Mouse (Mus musculus) neural tube, embryonic 15.5 days (tissue): ENCODE measurements around the gene Chd3. TPM values are rescaled to one million over a fixed set of nuclear protein-coding genes. Genes with fewer than 3 reads are reported as not detected.
A peak's percentile ranks its signal among the peaks of the same experiment; 100 is the strongest.

Experiments
- ATAC-seq: fragments of 200-750 bp; cut with Nextera tagmentation; 2 replicates; pipeline ENCODE4 v1.8.0; 2017; ENCODE audit warnings: mild to moderate bottlenecking, moderate TSS enrichment, moderate library complexity; ENCODE audit not compliant: low FRiP score
- H3K27ac ChIP-seq: fragments of 300-500 bp; sonication (generic); replicated peaks from 2 replicates; pipeline ENCODE4 v1.5.1; 2015; ENCODE audit warnings: mild to moderate bottlenecking, inconsistent platforms
- H3K27me3 ChIP-seq: fragments of 300-500 bp; sonication (generic); replicated peaks from 2 replicates; pipeline ENCODE4 v1.6.1; 2015; ENCODE audit warnings: inconsistent platforms
- H3K36me3 ChIP-seq: fragments of 300-500 bp; sonication (generic); 2 replicates; pipeline ENCODE4 v1.6.1; 2015; ENCODE audit warnings: inconsistent platforms
- H3K4me1 ChIP-seq: fragments of 300-500 bp; sonication (generic); 2 replicates; pipeline ENCODE4 v1.6.1; 2015; ENCODE audit warnings: inconsistent platforms
- H3K4me2 ChIP-seq: fragments of 300-500 bp; sonication (generic); 2 replicates; pipeline ENCODE4 v1.6.1; 2015; ENCODE audit warnings: inconsistent platforms, mild to moderate bottlenecking, moderate library complexity
- H3K4me3 ChIP-seq: fragments of 300-500 bp; sonication (generic); replicated peaks from 2 replicates; pipeline ENCODE4 v1.5.1; 2015; ENCODE audit warnings: mild to moderate bottlenecking, inconsistent platforms
- H3K9ac ChIP-seq: fragments of 300-500 bp; sonication (generic); replicated peaks from 2 replicates; pipeline ENCODE4 v1.6.1; 2015; ENCODE audit warnings: mild to moderate bottlenecking, inconsistent platforms
- H3K9me3 ChIP-seq: fragments of 300-500 bp; sonication (generic); replicated peaks from 2 replicates; pipeline ENCODE4 v1.6.1; 2016; ENCODE audit warnings: inconsistent platforms
- WGBS: fragments of 180-500 bp; shearing (Covaris S2); methylation state at CpG from one replicate; pipeline ENCODE4 v1.1.7; 2015; ENCODE audit warnings: mixed read lengths; 5-methylcytosine and 5-hydroxymethylcytosine counted together
- polyA plus RNA-seq: library from polyadenylated mRNA; unstranded; fragments of >200 nt; fragmentation: Nextera tagmentation; extraction: Ambion mirVana; gene quantifications from 2 replicates; pipeline ENCODE4 v1.2.1, GENCODE M21; 2015

Gene Chd3
- polyA plus RNA-seq, 1 experiment from 2014 or later: 76.1 TPM

GRCm38 (mm10) chr11:69368356-69369214 is 621 bp downstream of the Chd3 start:
- no peaks in the 10 kb centered on the region for H3K9me3 ChIP-seq
- peak; percentile 23 for ATAC-seq
- peak overlapping the region; percentile 99 for H3K9ac ChIP-seq
- peaks cover 8% of the 10 kb centered on the region; the same call in 1 of the 2 replicates for H3K36me3 ChIP-seq
- peak overlapping the region; percentile 98 for H3K27ac ChIP-seq
- H3K4me2 ChIP-seq: peak overlapping the region; percentile 91
- H3K4me1 ChIP-seq: peaks cover 65% of the 10 kb centered on the region
- H3K27me3 ChIP-seq: no peaks in the 10 kb centered on the region
- WGBS: under 1% methylated on average over 35 of the region's 106 CpGs
- H3K4me3 ChIP-seq: peak overlapping the region; percentile 72

- H3K9me3 ChIP-seq: no peaks in the 10 kb centered on the region
- peaks cover 11% of the 10 kb centered on the region for H3K36me3 ChIP-seq
- peak overlapping the region; percentile 72 for H3K4me3 ChIP-seq
- WGBS: under 1% methylated on average over 22 of the region's 22 CpGs
- H3K4me1 ChIP-seq: peaks cover 69% of the 10 kb centered on the region
- H3K9ac ChIP-seq: peak overlapping the region; percentile 99
- no peak; the same call in 1 of the 2 replicates for ATAC-seq
- peak overlapping the region; percentile 91 for H3K4me2 ChIP-seq
- H3K27ac ChIP-seq: peak overlapping the region; percentile 98
- H3K27me3 ChIP-seq: no peaks in the 10 kb centered on the region
Observed at GRCm38 (mm10) chr11:69367616-69368355, 1.4 kb downstream of the Chd3 start.

DNA sequence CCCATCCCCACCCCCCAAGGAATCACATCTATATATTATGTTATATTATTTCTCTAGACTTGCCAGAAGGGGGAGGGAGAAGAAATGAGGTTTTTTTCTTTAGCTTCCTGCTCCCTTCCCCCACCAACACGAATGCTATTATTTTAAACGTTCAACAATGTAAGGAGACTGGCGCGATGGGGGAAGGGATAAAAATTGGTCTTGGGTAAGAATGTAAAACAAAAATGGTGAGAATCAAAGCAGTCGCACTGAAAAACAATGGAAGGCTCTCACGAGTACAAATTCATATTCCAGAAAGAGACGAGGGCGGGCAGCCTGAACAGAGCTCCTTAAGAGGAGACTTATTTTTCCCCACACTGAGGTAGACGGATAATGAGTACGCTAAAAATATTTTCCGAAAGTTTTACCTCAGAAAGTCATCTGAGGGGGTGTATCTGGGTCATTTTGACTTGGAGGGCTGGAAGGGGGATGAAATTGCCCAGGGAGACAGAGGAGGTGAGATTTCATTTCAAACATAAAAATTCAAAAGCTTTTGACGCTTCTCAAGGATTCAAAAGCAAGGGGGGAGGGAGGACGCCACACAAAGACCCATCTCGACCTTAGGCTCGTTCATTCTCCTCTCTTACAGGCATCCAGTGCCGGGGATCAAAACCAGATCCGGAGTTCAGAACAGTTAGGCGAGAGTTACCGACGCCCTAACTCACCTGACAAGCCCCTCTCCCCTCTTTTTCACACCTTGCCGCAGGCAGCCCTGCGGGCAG is 2.2 kb downstream of the Chd3 start:
- peaks cover 63% of the 10 kb centered on the region for H3K4me1 ChIP-seq
- no peaks in the 10 kb centered on the region for H3K27me3 ChIP-seq
- peak overlapping the region; percentile 72 for H3K4me3 ChIP-seq
- ATAC-seq: no peak
- no peaks in the 10 kb centered on the region for H3K9me3 ChIP-seq
- peak overlapping the region; percentile 91 for H3K4me2 ChIP-seq
- H3K9ac ChIP-seq: peak overlapping the region; percentile 99
- peaks cover 17% of the 10 kb centered on the region for H3K36me3 ChIP-seq
- WGBS: under 1% methylated on average over 22 of the region's 22 CpGs
- H3K27ac ChIP-seq: peak overlapping the region; percentile 98

GRCm38 (mm10) chr11:69366157-69366854 is 2.9 kb downstream of the Chd3 start:
- ATAC-seq: peak; percentile 88
- Histone ChIP-seq H3K9ac (peak overlapping the region; percentile 99), H3K27ac (peak overlapping the region; percentile 98), H3K4me2 (peak overlapping the region; percentile 91), H3K9me3 (no peaks in the 10 kb centered on the region), H3K4me3 (peak overlapping the region; percentile 72), H3K4me1 (peaks cover 59% of the 10 kb centered on the region), H3K27me3 (no peaks in the 10 kb centered on the region), H3K36me3 (peaks cover 24% of the 10 kb centered on the region)
- WGBS: under 1% methylated on average over 26 of the region's 26 CpGs

DNA sequence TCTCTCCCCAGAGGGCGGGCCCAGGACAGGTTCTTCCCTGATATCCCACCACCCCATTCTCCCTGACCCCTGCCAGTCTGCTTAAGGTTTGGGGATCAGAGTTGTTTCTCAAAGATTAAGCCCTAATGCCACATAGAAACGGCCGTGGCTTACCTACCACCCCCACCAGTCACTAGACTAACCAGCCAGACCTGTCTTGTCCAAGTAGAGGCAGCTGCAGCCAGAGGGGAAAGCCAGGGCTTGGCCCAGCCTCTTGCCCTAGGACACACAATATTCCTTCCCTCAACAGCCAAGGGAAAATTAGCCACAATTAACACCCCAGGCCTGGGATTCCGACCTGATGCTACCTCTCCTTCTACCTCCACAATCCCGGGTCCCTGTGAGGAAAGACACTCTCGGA is 3.5 kb downstream of the Chd3 start:
- no peak for ATAC-seq
- H3K9me3 ChIP-seq: no peaks in the 10 kb centered on the region
- H3K4me3 ChIP-seq: peak overlapping the region; percentile 72
- no peaks in the 10 kb centered on the region for H3K27me3 ChIP-seq
- H3K9ac ChIP-seq: peak overlapping the region; percentile 99
- H3K4me1 ChIP-seq: peaks cover 53% of the 10 kb centered on the region
- peak overlapping the region; percentile 98 for H3K27ac ChIP-seq
- peaks cover 30% of the 10 kb centered on the region for H3K36me3 ChIP-seq
- H3K4me2 ChIP-seq: peak overlapping the region; percentile 91
- 24% methylated on average over 6 of the region's 6 CpGs for WGBS

DNA sequence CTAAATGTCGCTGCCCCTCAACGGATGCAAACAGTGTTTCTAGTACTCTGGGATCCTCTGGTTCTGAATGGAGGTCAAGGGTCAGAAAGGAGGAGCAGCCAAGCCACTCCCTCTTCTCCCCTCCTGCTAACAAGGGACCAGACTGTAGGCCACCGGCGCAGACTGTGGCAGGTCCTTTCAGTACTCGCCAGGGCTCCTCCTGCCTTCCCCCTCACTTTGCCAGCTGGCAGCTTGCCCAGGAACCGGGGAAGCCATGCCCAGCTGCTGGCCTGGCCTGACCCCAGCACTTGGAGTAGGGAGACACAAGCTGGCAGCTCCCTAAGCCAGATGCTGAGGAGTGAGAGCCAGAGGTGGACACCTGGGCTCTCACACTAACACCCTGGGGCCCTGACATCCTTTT is 4.3 kb downstream of the Chd3 start:
- Histone ChIP-seq H3K4me1 (peaks cover 50% of the 10 kb centered on the region), H3K9me3 (no peaks in the 10 kb centered on the region), H3K27ac (peak overlapping the region; percentile 98), H3K27me3 (no peaks in the 10 kb centered on the region), H3K9ac (peak overlapping the region; percentile 99), H3K4me2 (peak overlapping the region; percentile 91), H3K36me3 (peaks cover 38% of the 10 kb centered on the region), H3K4me3 (peak overlapping the region; percentile 72)
- 2% methylated on average over 6 of the region's 6 CpGs for WGBS
- peak; percentile 33 for ATAC-seq

DNA sequence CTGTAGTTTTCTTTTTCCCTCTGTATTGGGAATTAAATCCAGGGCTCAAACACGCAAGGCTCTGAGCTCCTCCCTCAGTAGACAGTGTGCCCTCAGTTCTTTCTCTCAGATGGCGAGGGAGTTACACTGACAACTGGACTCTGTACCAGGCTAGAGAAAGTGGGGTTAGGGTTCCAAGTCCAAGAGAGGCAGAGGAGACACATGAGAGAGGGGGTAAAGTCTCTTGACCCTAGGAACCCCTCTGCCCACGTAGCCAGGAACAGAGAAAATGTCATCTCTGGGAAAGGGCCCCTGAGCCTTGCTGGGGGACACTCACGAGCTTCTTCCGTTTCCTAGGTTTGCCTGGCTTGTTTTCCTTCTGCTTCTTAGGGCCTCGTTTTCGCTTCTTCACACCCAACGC is 4.8 kb downstream of the Chd3 start:
- Histone ChIP-seq H3K27ac (peak overlapping the region; percentile 98), H3K4me3 (peak overlapping the region; percentile 72), H3K36me3 (peaks cover 43% of the 10 kb centered on the region), H3K4me2 (peak overlapping the region; percentile 91), H3K27me3 (no peaks in the 10 kb centered on the region), H3K9me3 (no peaks in the 10 kb centered on the region), H3K9ac (no peak overlapping the region), H3K4me1 (peaks cover 50% of the 10 kb centered on the region)
- 52% methylated on average over 8 of the region's 8 CpGs for WGBS
- ATAC-seq: no peak

- no peak for ATAC-seq
- H3K9ac ChIP-seq: no peak overlapping the region
- H3K4me1 ChIP-seq: peaks cover 41% of the 10 kb centered on the region
- no peak overlapping the region for H3K4me3 ChIP-seq
- H3K4me2 ChIP-seq: no peak overlapping the region
- peaks cover 62% of the 10 kb centered on the region for H3K36me3 ChIP-seq
- 93% methylated on average over 2 of the region's 2 CpGs for WGBS
- H3K9me3 ChIP-seq: no peaks in the 10 kb centered on the region
- H3K27ac ChIP-seq: no peak overlapping the region
- no peaks in the 10 kb centered on the region for H3K27me3 ChIP-seq
Observed at GRCm38 (mm10) chr11:69362479-69362878, 6.7 kb downstream of the Chd3 start.

GRCm38 (mm10) chr11:69362021-69362420 is 7.2 kb downstream of the Chd3 start:
- Histone ChIP-seq H3K9ac (no peak overlapping the region), H3K4me2 (no peak overlapping the region), H3K9me3 (no peaks in the 10 kb centered on the region), H3K36me3 (peaks cover 67% of the 10 kb centered on the region), H3K4me3 (no peak overlapping the region), H3K27me3 (no peaks in the 10 kb centered on the region), H3K27ac (no peak overlapping the region), H3K4me1 (peaks cover 36% of the 10 kb centered on the region)
- no peak for ATAC-seq
- WGBS: 56% methylated on average over 7 of the region's 7 CpGs

GRCm38 (mm10) chr11:69357690-69358089 is 11.5 kb downstream of the Chd3 start:
- WGBS: 89% methylated on average over 12 of the region's 12 CpGs
- Histone ChIP-seq H3K27ac (no peak overlapping the region), H3K9me3 (no peaks in the 10 kb centered on the region), H3K4me2 (no peak overlapping the region), H3K9ac (no peak overlapping the region), H3K4me3 (no peak overlapping the region), H3K36me3 (peaks cover 96% of the 10 kb centered on the region), H3K4me1 (0 out of 2 replicates have a peak, but pooled peaks cover 4% of the 10 kb centered on the region), H3K27me3 (no peaks in the 10 kb centered on the region)
- ATAC-seq: no peak

- Histone ChIP-seq H3K27ac (no peak overlapping the region), H3K27me3 (no peaks in the 10 kb centered on the region), H3K4me1 (0 out of 2 replicates have a peak, but pooled peaks cover 1% of the 10 kb centered on the region), H3K4me2 (no peak overlapping the region), H3K36me3 (peaks cover 98% of the 10 kb centered on the region), H3K9ac (no peak overlapping the region), H3K4me3 (no peak overlapping the region), H3K9me3 (no peaks in the 10 kb centered on the region)
- ATAC-seq: no peak
- WGBS: 89% methylated on average over 5 of the region's 5 CpGs
Observed at GRCm38 (mm10) chr11:69356544-69356943, 12.7 kb downstream of the Chd3 start.
